Mouse (Mus musculus) midbrain, embryonic 14.5 days (tissue): ENCODE measurements around the gene Dnaja2. TPM values are rescaled to one million over a fixed set of nuclear protein-coding genes. Genes with fewer than 3 reads are reported as not detected.

ENCODE experiments used
- ATAC-seq: fragments of 200-750 bp; cut with Nextera tagmentation; 2 replicates; pipeline ENCODE4 v1.8.0; 2017; ENCODE audit warnings: moderate number of reproducible peaks, moderate library complexity; ENCODE audit not compliant: low FRiP score, low TSS enrichment
- DNase-seq: peaks from one replicate; pipeline ENCODE4 v3.0.0-alpha.2; 2015
- H3K27ac ChIP-seq: fragments of 300-500 bp; sonication (generic); replicated peaks from 2 replicates; pipeline ENCODE4 v1.5.1; 2014; ENCODE audit warnings: mild to moderate bottlenecking, low read depth, low read length, moderate library complexity
- H3K27me3 ChIP-seq: fragments of 300-500 bp; sonication (generic); 2 replicates; pipeline ENCODE4 v1.6.1; 2014; ENCODE audit warnings: low read length, control low read depth, mixed read lengths; ENCODE audit not compliant: control insufficient read depth, insufficient read depth
- H3K36me3 ChIP-seq: fragments of 300-500 bp; sonication (generic); 2 replicates; pipeline ENCODE4 v1.6.1; 2014; ENCODE audit warnings: low read length, control low read depth; ENCODE audit not compliant: control insufficient read depth, insufficient read depth
- H3K4me1 ChIP-seq: fragments of 300-500 bp; sonication (generic); 2 replicates; pipeline ENCODE4 v1.6.1; 2014; ENCODE audit warnings: mild to moderate bottlenecking, antibody characterized with exemption, low read length, control low read depth; ENCODE audit not compliant: control insufficient read depth, insufficient read depth
- H3K4me2 ChIP-seq: fragments of 300-500 bp; sonication (generic); 2 replicates; pipeline ENCODE4 v1.6.1; 2014; ENCODE audit warnings: mild to moderate bottlenecking, low read length, moderate library complexity
- H3K4me3 ChIP-seq: fragments of 300-500 bp; sonication (generic); replicated peaks from 2 replicates; pipeline ENCODE4 v1.5.1; 2014; ENCODE audit warnings: low read depth, low read length
- H3K9ac ChIP-seq: fragments of 300-500 bp; sonication (generic); replicated peaks from 2 replicates; pipeline ENCODE4 v1.6.1; 2014; ENCODE audit warnings: mild to moderate bottlenecking, low read length, moderate library complexity
- H3K9me3 ChIP-seq: fragments of 300-500 bp; sonication (generic); 2 replicates; pipeline ENCODE4 v1.6.1; 2016; ENCODE audit warnings: low read length, control low read depth, mixed read lengths; ENCODE audit not compliant: control insufficient read depth
- WGBS: fragments of 180-500 bp; shearing (Covaris S2); extraction: QIAGEN DNeasy Blood & Tissue Kit; methylation state at CpG from one replicate; pipeline ENCODE4 v1.1.7; 2014; 5-methylcytosine and 5-hydroxymethylcytosine counted together
- polyA plus RNA-seq: library from polyadenylated mRNA; unstranded; fragments of >200 nt; fragmentation: Nextera tagmentation; extraction: Ambion mirVana; gene quantifications from 2 replicates; pipeline ENCODE4 v1.2.1, GENCODE M21; 2014

The Dnaja2 gene
- polyA plus RNA-seq, 1 experiment from 2014 or later = 182 TPM

- H3K4me3 ChIP-seq = no peak overlapping the region
- DNase-seq (no peak), ATAC-seq (no peak)
- no peak overlapping the region for H3K4me2 ChIP-seq
- H3K9ac ChIP-seq = no peak overlapping the region
- H3K36me3 ChIP-seq = no peaks in the 10 kb centered on the region
- H3K27ac ChIP-seq = no peak overlapping the region
- H3K27me3 ChIP-seq = no peaks in the 10 kb centered on the region
- no peaks in the 10 kb centered on the region for H3K9me3 ChIP-seq
- 96% methylated on average over 8 of the region's 8 CpGs for WGBS
- peaks cover 6% of the 10 kb centered on the region; the same call in 1 of the 2 replicates for H3K4me1 ChIP-seq
These were observed 65.6 kb downstream of the Dnaja2 start for GRCm38 (mm10) chr8:85489546-85489945.

GRCm38 (mm10) chr8:85488631-85489030, 66.5 kb downstream of the Dnaja2 start:
- H3K4me1 ChIP-seq = peaks cover 4% of the 10 kb centered on the region; the same call in 1 of the 2 replicates
- no peaks in the 10 kb centered on the region for H3K9me3 ChIP-seq
- H3K4me3 ChIP-seq = no peak overlapping the region
- H3K9ac ChIP-seq = no peak overlapping the region
- no peaks in the 10 kb centered on the region for H3K36me3 ChIP-seq
- H3K27ac ChIP-seq = no peak overlapping the region
- no peak for ATAC-seq
- H3K4me2 ChIP-seq = no peak overlapping the region
- no peak for DNase-seq
- H3K27me3 ChIP-seq = no peaks in the 10 kb centered on the region

GRCm38 (mm10) chr8:85487906-85488620, 67.1 kb downstream of the Dnaja2 start:
- Histone ChIP-seq H3K27ac (no peak overlapping the region), H3K4me1 (no peaks in the 10 kb centered on the region), H3K9me3 (no peaks in the 10 kb centered on the region), H3K4me3 (no peak overlapping the region), H3K27me3 (no peaks in the 10 kb centered on the region), H3K4me2 (no peak overlapping the region), H3K9ac (no peak overlapping the region), H3K36me3 (no peaks in the 10 kb centered on the region)
- ATAC-seq (no peak), DNase-seq (no peak)
- WGBS = 63% methylated on average over 20 of the region's 20 CpGs

Other genes with a start within 250 kb of the Dnaja2 start
- gene Mylk3, start 169.0 kb downstream of the Dnaja2 start, polyA plus RNA-seq = 0.15 and 0.36 TPM in 2 replicates
- 40.9 and 41.1 TPM in 2 replicates for gene 4921524J17Rik, start 122.5 kb downstream of the Dnaja2 start, polyA plus RNA-seq
- gene Gpt2, start 62.8 kb downstream of the Dnaja2 start, polyA plus RNA-seq = 32.9 and 38.1 TPM in 2 replicates
- gene Neto2, start 145.6 kb upstream of the Dnaja2 start, polyA plus RNA-seq = 82.0 and 93.1 TPM in 2 replicates